Mouse (Mus musculus): ENCODE data around the gene Prg2. TPM values are rescaled to one million over a fixed set of nuclear protein-coding genes. Genes with fewer than 3 reads are reported as not detected.

Gene Prg2
- polyA plus RNA-seq, 1 experiment from 2014 or later: not detected

DNA sequence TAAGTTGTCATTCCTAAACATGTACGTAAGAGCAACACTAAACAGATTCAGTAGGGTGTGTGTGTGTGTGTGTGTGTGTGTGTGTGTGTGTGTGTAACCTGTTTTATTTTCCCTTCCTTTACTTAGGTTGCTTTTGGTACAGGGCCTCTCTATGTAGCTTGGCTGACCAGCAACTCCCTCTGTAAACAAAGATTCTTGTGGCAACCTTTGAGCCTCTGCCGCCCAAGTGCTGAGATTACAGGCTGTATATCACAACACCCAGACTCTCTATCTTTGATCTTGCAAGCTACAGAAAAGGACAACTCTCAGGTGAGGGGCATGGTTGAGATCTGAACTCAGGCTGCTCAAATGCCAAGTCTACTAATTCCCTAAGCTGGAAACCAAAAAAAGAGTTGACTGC lies 29.0 kb downstream of the Prg2 start:
- no peaks in the 10 kb centered on the region for H3K9me3 ChIP-seq (ENCODE audit: control insufficient read depth, low read length)
- no peak for ATAC-seq (replicated peaks; ENCODE audit: low FRiP score)
- no peaks in the 10 kb centered on the region for H3K36me3 ChIP-seq (ENCODE audit: control insufficient read depth, insufficient read depth, low read length)
- H3K4me3 ChIP-seq (ENCODE audit: low read depth, low read length): no peak overlapping the region
- no peak overlapping the region for H3K4me2 ChIP-seq (ENCODE audit: low read depth, low read length, severe bottlenecking)
- H3K4me1 ChIP-seq (replicated peaks; ENCODE audit: control insufficient read depth, insufficient read depth, low read length): no peaks in the 10 kb centered on the region
- no peak overlapping the region for H3K27ac ChIP-seq (ENCODE audit: low read depth, low read length)
- H3K27me3 ChIP-seq (ENCODE audit: control insufficient read depth, insufficient read depth, low read length): no peaks in the 10 kb centered on the region
- no peak for DNase-seq (ENCODE audit: low spot score)
- no peak overlapping the region for H3K9ac ChIP-seq (ENCODE audit: low read length)
- 79% methylated on average over 2 of the region's 2 CpGs for WGBS

DNA sequence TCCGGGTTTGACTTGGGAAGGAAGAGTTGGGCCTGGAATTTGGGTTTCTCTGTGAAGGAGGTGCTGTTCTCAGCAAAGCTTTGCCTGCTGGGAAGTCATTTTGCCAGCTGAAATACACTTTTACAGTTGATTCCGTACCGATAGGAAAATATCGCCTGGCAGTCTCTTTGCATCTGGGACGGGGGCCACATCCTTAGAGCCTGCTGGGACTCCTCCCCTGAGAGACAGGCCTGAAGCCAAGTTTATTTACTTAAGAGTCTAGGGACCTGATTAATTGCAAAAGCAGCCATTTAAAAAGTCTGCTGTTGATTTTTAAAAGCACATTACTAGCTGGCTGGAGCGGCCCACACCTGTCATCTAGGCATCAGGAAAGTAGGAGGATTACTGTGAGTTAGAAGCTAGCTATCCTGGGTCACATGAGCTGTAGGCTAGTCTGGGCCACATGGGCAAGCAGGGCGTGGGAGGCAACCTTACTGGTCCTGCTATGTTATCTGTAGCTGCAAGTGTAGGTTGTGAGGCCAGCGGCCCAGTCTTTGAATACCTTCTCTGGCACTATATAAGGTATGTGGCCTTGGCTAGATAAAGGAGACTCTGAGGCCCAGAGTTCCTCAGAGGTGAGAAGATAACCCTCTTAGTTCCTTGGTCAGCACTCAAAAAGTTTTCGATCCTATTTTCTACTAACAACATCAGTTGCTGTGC lies 31.8 kb downstream of the Prg2 start:
- WGBS: 86% methylated on average over 9 of the region's 9 CpGs
- Histone ChIP-seq H3K4me3 (ENCODE audit: low read depth, low read length) (no peak overlapping the region), H3K27ac (ENCODE audit: low read depth, low read length) (no peak overlapping the region), H3K27me3 (ENCODE audit: control insufficient read depth, insufficient read depth, low read length) (no peaks in the 10 kb centered on the region), H3K36me3 (ENCODE audit: control insufficient read depth, insufficient read depth, low read length) (no peaks in the 10 kb centered on the region), H3K9me3 (ENCODE audit: control insufficient read depth, low read length) (no peaks in the 10 kb centered on the region), H3K9ac (ENCODE audit: low read length) (no peak overlapping the region), H3K4me1 (replicated peaks; ENCODE audit: control insufficient read depth, insufficient read depth, low read length) (no peaks in the 10 kb centered on the region), H3K4me2 (ENCODE audit: low read depth, low read length, severe bottlenecking) (no peak overlapping the region)
- ATAC-seq (replicated peaks; ENCODE audit: low FRiP score): 0 out of 2 replicates have a peak, but pooled peaks have one; percentile 25
- peak; percentile 39 for DNase-seq (ENCODE audit: low spot score)

DNA sequence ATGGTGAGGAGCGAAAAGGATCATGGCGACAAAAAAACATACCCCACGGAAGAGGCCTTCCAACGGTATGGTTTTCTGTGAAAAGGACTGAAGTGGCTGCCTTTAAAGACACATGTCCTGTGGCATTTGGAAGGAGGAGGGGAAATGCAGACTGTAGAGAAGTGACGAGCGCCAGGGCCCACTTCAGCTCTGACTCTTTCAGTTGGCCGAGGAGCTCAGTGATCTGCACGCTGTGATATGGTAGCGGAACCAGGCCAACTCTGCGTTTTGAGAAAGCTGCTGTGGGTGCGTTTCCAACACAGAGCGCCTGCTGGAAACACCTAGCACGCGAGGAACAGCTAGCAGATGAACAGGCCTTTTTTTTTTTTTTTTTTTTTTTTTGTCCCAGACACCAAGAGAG lies 32.4 kb downstream of the Prg2 start:
- Histone ChIP-seq H3K36me3 (ENCODE audit: control insufficient read depth, insufficient read depth, low read length) (no peaks in the 10 kb centered on the region), H3K9ac (ENCODE audit: low read length) (no peak overlapping the region), H3K4me1 (replicated peaks; ENCODE audit: control insufficient read depth, insufficient read depth, low read length) (no peaks in the 10 kb centered on the region), H3K4me2 (ENCODE audit: low read depth, low read length, severe bottlenecking) (no peak overlapping the region), H3K27ac (ENCODE audit: low read depth, low read length) (no peak overlapping the region), H3K27me3 (ENCODE audit: control insufficient read depth, insufficient read depth, low read length) (no peaks in the 10 kb centered on the region), H3K9me3 (ENCODE audit: control insufficient read depth, low read length) (no peaks in the 10 kb centered on the region), H3K4me3 (ENCODE audit: low read depth, low read length) (no peak overlapping the region)
- WGBS: 88% methylated on average over 14 of the region's 14 CpGs
- ATAC-seq (replicated peaks; ENCODE audit: low FRiP score) (no peak), DNase-seq (ENCODE audit: low spot score) (no peak)

DNA sequence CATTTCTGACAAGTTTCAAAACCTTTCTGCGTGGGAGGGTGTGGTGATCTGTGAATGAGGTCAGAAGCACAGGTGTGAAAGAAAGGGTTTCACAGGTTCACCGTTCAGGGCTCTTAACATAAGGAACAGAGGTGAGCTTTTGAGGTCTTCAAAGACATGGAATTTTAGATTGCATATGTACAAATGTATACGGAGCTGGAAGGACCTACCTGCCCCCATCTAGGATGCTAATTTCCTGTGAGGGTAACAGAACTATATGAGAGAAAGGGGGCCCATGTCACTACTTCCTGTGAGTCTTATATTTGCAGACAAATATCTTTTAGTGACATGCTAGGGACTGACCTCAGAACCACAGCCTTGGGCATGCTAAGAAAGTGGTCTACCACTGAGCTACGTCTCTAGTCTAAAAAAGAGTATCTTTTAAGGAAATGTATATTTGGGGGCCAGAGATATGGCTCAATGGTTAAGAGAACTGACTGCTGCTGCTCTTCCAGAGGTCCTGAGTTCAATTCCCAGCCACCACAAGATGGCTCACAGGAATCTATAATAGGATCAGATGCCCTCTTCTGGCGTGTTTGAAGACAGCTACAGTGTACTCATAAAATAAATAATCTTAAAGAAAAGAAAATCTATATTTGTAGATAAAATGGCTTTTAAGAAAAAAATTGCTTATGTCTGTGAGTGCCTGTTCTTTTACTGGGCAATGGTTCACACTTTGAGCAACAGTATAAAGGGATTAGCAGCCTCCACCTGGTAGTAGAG lies 33.7 kb downstream of the Prg2 start:
- Histone ChIP-seq H3K9ac (ENCODE audit: low read length) (no peak overlapping the region), H3K27me3 (ENCODE audit: control insufficient read depth, insufficient read depth, low read length) (no peaks in the 10 kb centered on the region), H3K4me2 (ENCODE audit: low read depth, low read length, severe bottlenecking) (no peak overlapping the region), H3K4me3 (ENCODE audit: low read depth, low read length) (no peak overlapping the region), H3K27ac (ENCODE audit: low read depth, low read length) (no peak overlapping the region), H3K36me3 (ENCODE audit: control insufficient read depth, insufficient read depth, low read length) (no peaks in the 10 kb centered on the region), H3K4me1 (replicated peaks; ENCODE audit: control insufficient read depth, insufficient read depth, low read length) (no peaks in the 10 kb centered on the region), H3K9me3 (ENCODE audit: control insufficient read depth, low read length) (no peaks in the 10 kb centered on the region)
- no peak for ATAC-seq (replicated peaks; ENCODE audit: low FRiP score)
- WGBS: 87% methylated on average over 5 of the region's 5 CpGs
- no peak for DNase-seq (ENCODE audit: low spot score)

DNA sequence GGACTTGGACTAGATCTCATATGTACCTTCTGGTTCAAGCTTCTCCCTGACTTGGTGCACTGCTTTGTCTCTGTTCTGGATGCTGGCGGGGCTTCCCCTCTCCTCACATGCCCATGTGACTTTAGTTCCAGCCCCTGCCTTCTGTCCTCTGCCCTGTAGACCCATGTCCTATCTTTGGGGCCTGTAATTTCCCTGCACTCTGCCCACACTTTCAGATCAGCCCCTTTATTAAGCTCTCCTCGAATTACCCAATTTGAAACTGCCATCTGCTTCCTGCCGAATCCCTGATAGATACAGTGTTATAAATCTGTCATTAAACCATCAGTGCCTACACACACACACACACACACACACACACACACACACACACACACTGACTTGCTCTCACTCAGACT lies 34.3 kb downstream of the Prg2 start:
- WGBS: 64% methylated on average over 3 of the region's 3 CpGs
- no peak for ATAC-seq (replicated peaks; ENCODE audit: low FRiP score)
- no peak overlapping the region for H3K27ac ChIP-seq (ENCODE audit: low read depth, low read length)

DNA sequence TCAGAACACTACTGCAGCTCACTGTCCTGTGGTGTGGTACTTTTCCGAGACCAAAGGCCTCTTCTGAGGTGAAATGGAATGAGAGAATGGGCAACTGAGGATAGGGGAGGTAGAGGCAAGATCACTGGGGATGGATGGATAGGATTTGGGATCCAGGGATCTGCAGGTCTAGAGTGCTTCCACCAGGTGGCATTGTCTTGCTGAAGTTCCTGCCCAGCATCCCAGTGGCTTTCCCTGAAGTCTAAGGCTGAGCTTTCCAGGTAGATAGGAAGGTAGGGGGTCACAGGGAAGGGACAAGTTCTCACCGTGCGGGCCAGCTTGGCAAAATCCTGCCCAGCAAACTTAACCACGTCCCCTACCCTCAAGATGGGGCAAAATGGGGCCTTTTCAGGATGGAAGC lies 41.8 kb downstream of the Prg2 start:
- DNase-seq (ENCODE audit: low spot score) (no peak), ATAC-seq (replicated peaks; ENCODE audit: low FRiP score) (no peak)

More for the DNA sequence above, 34.3 kb downstream of the Prg2 start:
- DNase-seq (ENCODE audit: low spot score): peak; percentile 33
- H3K36me3 ChIP-seq (ENCODE audit: control insufficient read depth, insufficient read depth, low read length): no peaks in the 10 kb centered on the region
- H3K9me3 ChIP-seq (ENCODE audit: control insufficient read depth, low read length): no peaks in the 10 kb centered on the region
- H3K4me1 ChIP-seq (replicated peaks; ENCODE audit: control insufficient read depth, insufficient read depth, low read length): no peaks in the 10 kb centered on the region
- H3K4me2 ChIP-seq (ENCODE audit: low read depth, low read length, severe bottlenecking): no peak overlapping the region
- H3K4me3 ChIP-seq (ENCODE audit: low read depth, low read length): no peak overlapping the region
- H3K9ac ChIP-seq (ENCODE audit: low read length): no peak overlapping the region
- no peaks in the 10 kb centered on the region for H3K27me3 ChIP-seq (ENCODE audit: control insufficient read depth, insufficient read depth, low read length)

DNA sequence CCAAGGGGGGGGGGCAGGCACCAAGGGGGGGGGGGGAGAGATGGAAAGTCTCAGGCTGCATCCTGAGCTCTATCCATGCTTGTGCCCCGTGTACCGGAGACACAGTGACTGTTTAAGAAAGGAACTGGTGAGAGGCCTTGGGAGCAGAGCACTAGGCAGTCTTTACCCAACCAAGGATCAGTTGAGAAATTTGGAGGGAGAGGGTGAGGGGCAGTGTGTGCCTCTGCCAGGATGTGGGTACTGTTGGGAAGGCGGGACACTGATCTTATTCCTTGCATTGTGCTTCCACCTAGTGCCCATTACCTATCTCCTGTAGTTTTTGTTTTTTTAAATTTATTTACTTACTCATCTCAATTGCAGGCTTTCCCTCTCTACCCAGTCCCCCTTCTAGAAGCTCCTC lies 45.9 kb downstream of the Prg2 start:
- H3K9me3 ChIP-seq (ENCODE audit: control insufficient read depth, low read length): no peaks in the 10 kb centered on the region
- no peak overlapping the region for H3K4me3 ChIP-seq (ENCODE audit: low read depth, low read length)
- DNase-seq (ENCODE audit: low spot score): no peak
- no peak overlapping the region for H3K27ac ChIP-seq (ENCODE audit: low read depth, low read length)
- 84% methylated on average over 3 of the region's 3 CpGs for WGBS
- no peaks in the 10 kb centered on the region for H3K27me3 ChIP-seq (ENCODE audit: control insufficient read depth, insufficient read depth, low read length)
- no peaks in the 10 kb centered on the region for H3K36me3 ChIP-seq (ENCODE audit: control insufficient read depth, insufficient read depth, low read length)
- no peaks in the 10 kb centered on the region for H3K4me1 ChIP-seq (replicated peaks; ENCODE audit: control insufficient read depth, insufficient read depth, low read length)
- no peak overlapping the region for H3K9ac ChIP-seq (ENCODE audit: low read length)
- H3K4me2 ChIP-seq (ENCODE audit: low read depth, low read length, severe bottlenecking): no peak overlapping the region
- no peak for ATAC-seq (replicated peaks; ENCODE audit: low FRiP score)

More for the DNA sequence above, 41.8 kb downstream of the Prg2 start:
- H3K36me3 ChIP-seq (ENCODE audit: control insufficient read depth, insufficient read depth, low read length): no peaks in the 10 kb centered on the region
- H3K9ac ChIP-seq (ENCODE audit: low read length): no peak overlapping the region
- no peaks in the 10 kb centered on the region for H3K9me3 ChIP-seq (ENCODE audit: control insufficient read depth, low read length)
- no peaks in the 10 kb centered on the region for H3K4me1 ChIP-seq (replicated peaks; ENCODE audit: control insufficient read depth, insufficient read depth, low read length)
- H3K27me3 ChIP-seq (ENCODE audit: control insufficient read depth, insufficient read depth, low read length): no peaks in the 10 kb centered on the region
- 23% methylated on average over 4 of the region's 4 CpGs for WGBS
- no peak overlapping the region for H3K4me3 ChIP-seq (ENCODE audit: low read depth, low read length)
- H3K4me2 ChIP-seq (ENCODE audit: low read depth, low read length, severe bottlenecking): no peak overlapping the region
- no peak overlapping the region for H3K27ac ChIP-seq (ENCODE audit: low read depth, low read length)

DNA sequence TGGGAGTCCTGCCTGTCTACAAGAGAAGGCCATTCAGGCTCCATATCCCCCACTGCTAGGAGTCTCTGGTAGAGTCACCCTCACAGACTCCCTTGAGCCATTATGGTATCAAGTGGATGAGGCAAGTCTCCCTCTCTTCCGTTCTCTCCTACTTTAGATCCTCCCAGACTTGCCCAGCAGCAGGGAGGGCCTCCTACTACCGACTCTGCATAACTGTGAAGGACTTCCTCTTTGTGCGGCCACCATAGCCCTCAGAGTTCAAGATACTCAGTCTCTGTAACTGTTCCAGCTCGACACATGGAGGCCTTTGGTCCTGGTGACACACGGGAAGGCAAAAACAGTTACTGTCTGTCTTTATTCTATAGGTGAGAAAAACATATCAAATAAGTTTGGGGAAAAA lies 47.0 kb downstream of the Prg2 start:
- Histone ChIP-seq H3K27ac (ENCODE audit: low read depth, low read length) (no peak overlapping the region), H3K36me3 (ENCODE audit: control insufficient read depth, insufficient read depth, low read length) (no peaks in the 10 kb centered on the region), H3K27me3 (ENCODE audit: control insufficient read depth, insufficient read depth, low read length) (no peaks in the 10 kb centered on the region), H3K4me1 (replicated peaks; ENCODE audit: control insufficient read depth, insufficient read depth, low read length) (no peaks in the 10 kb centered on the region), H3K9me3 (ENCODE audit: control insufficient read depth, low read length) (no peaks in the 10 kb centered on the region), H3K4me2 (ENCODE audit: low read depth, low read length, severe bottlenecking) (no peak overlapping the region), H3K9ac (ENCODE audit: low read length) (no peak overlapping the region), H3K4me3 (ENCODE audit: low read depth, low read length) (no peak overlapping the region)
- DNase-seq (ENCODE audit: low spot score): no peak
- 79% methylated on average over 5 of the region's 5 CpGs for WGBS
- ATAC-seq (replicated peaks; ENCODE audit: low FRiP score): no peak

DNA sequence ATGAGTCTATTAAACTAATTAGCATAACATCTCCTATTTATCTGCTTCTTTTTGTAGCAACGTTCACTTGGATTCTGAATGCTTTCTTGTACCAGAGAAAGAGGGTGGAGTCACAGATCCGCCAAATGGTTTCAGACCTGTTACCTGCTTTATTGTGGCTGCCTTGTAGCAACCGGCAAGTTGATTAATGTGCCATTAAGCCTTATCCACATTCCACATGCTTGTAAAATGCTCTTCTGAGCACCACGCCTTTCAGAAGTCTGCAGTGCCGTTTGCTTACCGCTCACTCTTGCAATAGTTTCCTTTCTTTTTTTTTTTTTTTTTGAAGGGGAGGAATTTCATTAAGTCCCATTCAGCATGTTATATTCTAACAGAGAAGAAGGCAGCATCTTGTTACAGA lies 49.6 kb downstream of the Prg2 start:
- Histone ChIP-seq H3K4me2 (ENCODE audit: low read depth, low read length, severe bottlenecking) (no peak overlapping the region), H3K9ac (ENCODE audit: low read length) (no peak overlapping the region), H3K27ac (ENCODE audit: low read depth, low read length) (no peak overlapping the region), H3K4me3 (ENCODE audit: low read depth, low read length) (no peak overlapping the region), H3K36me3 (ENCODE audit: control insufficient read depth, insufficient read depth, low read length) (no peaks in the 10 kb centered on the region), H3K4me1 (replicated peaks; ENCODE audit: control insufficient read depth, insufficient read depth, low read length) (no peaks in the 10 kb centered on the region), H3K9me3 (ENCODE audit: control insufficient read depth, low read length) (no peaks in the 10 kb centered on the region), H3K27me3 (ENCODE audit: control insufficient read depth, insufficient read depth, low read length) (no peaks in the 10 kb centered on the region)
- WGBS: 81% methylated on average over 6 of the region's 6 CpGs
- no peak for DNase-seq (ENCODE audit: low spot score)
- no peak for ATAC-seq (replicated peaks; ENCODE audit: low FRiP score)
